Mouse (Mus musculus) myocyte (in vitro differentiated cells): ENCODE results near the gene Coro7.

ENCODE experiments used
- CEBPB ChIP-seq: IDR thresholded peaks from 2 replicates; pipeline ENCODE4 v1.6.1; 2011; ENCODE audit warnings: mild to moderate bottlenecking, moderate library complexity; ENCODE audit not compliant: poor library complexity, insufficient read depth, severe bottlenecking
- MYOD1 ChIP-seq, 3 experiments: IDR thresholded peaks; one replicate each; pipeline ENCODE4 v1.6.1; 2011; ENCODE audit warnings: control low read depth in 2 of 3, low read depth in 2 of 3, mild to moderate bottlenecking in 2 of 3, moderate library complexity in 1 of 3; ENCODE audit not compliant: insufficient read length in 2 of 3, control insufficient read depth in 1 of 3
- MYOG ChIP-seq, 3 experiments: IDR thresholded peaks; one replicate each; pipeline ENCODE4 v1.6.1; 2011; ENCODE audit warnings: control low read depth in 2 of 3, low read depth in 2 of 3, mild to moderate bottlenecking in 2 of 3; ENCODE audit not compliant: insufficient read length in 2 of 3, control insufficient read depth in 1 of 3, insufficient read depth in 1 of 3
- POLR2A ChIP-seq: IDR thresholded peaks from one replicate; pipeline ENCODE4 v1.6.1; 2011; ENCODE audit warnings: low read depth, mild to moderate bottlenecking, control low read depth, moderate library complexity; ENCODE audit not compliant: insufficient read length
- POLR2AphosphoS2 ChIP-seq: IDR thresholded peaks from one replicate; pipeline ENCODE4 v1.6.1; 2011; ENCODE audit warnings: low read depth, control low read depth; ENCODE audit not compliant: insufficient read length
- REST ChIP-seq: IDR thresholded peaks from one replicate; pipeline ENCODE4 v1.6.1; 2011; ENCODE audit warnings: mild to moderate bottlenecking, control low read depth, moderate library complexity; ENCODE audit not compliant: insufficient read depth, insufficient read length
- TCF12 ChIP-seq: IDR thresholded peaks from one replicate; pipeline ENCODE4 v1.6.1; 2011; ENCODE audit warnings: mild to moderate bottlenecking, control low read depth; ENCODE audit not compliant: poor library complexity, insufficient read depth, severe bottlenecking
- TCF3 ChIP-seq: IDR thresholded peaks from one replicate; pipeline ENCODE4 v1.6.1; 2011; ENCODE audit warnings: low read depth, control low read depth; ENCODE audit not compliant: insufficient read length

GRCm38 (mm10) chr16:4717866-4718265 is 38.3 kb upstream of the Coro7 start:
- TF ChIP-seq MYOD1 (IDR thresholded peaks at IDR 0.05; ENCODE audit: control insufficient read depth in 1 of 3, insufficient read length in 2 of 3, low read depth in 2 of 3) = no peak
- no peak for TF ChIP-seq TCF12
- TF ChIP-seq POLR2AphosphoS2 = no peak
- TF ChIP-seq MYOG (IDR thresholded peaks at IDR 0.05; ENCODE audit: control insufficient read depth in 1 of 3, insufficient read depth in 1 of 3, insufficient read length in 2 of 3, low read depth in 2 of 3) = no peak
- no peak for TF ChIP-seq POLR2A
- TF ChIP-seq REST = no peak
- no peak for TF ChIP-seq CEBPB
- TF ChIP-seq TCF3 = no peak
